Mouse (Mus musculus) bone marrow, adult 2 months (tissue): ENCODE measurements at regions not wholly inside any gene's neighbourhood (a gene's known extent, or its start where the extent isn't known, plus 50 kb on each side); places are given as distances from the start of the nearest gene placed in this dataset.

Source experiments
- CTCF ChIP-seq: fragments of 200-500 bp; IDR thresholded peaks from 2 replicates; pipeline ENCODE4 v1.5.1; 2011; ENCODE audit warnings: low read length, control low read depth; ENCODE audit not compliant: control insufficient read depth, insufficient read depth
- POLR2A ChIP-seq: fragments of 200-500 bp; IDR thresholded peaks from 2 replicates; pipeline ENCODE4 v1.6.1; 2011; ENCODE audit warnings: low read depth, mild to moderate bottlenecking, control low read depth, low read length, borderline replicate concordance; ENCODE audit not compliant: control insufficient read depth

GRCm38 (mm10) chr11:111865143-111865542 is 799.2 kb downstream of the Kcnj2 start:
- no peak for TF ChIP-seq POLR2A
- TF ChIP-seq CTCF, result no peak
